Mouse (Mus musculus): ENCODE results near the gene Fbxw8.

Fbxw8 gene

DNA sequence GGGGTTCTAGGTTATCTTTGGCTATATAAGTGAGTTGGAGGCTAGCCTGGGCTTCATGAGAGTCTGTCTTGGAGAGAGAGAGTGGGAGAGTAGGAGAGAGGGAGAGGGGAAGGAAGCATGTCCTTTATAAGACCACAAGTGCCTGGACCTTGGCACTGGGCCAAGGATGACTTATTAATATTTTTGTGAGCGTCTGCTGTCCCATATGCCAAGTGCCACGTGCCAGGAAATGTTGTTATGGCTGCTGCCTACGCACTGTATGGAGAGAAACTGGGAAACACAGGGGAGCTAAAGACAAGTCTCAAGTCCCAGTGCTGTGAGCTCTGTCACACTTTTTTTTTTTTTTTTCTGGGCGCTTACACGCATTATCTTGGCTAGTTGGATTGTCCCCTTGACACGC, 112.7 kb downstream of the Fbxw8 start:
- DNase-seq (ENCODE audit: low spot score) = no peak

DNA sequence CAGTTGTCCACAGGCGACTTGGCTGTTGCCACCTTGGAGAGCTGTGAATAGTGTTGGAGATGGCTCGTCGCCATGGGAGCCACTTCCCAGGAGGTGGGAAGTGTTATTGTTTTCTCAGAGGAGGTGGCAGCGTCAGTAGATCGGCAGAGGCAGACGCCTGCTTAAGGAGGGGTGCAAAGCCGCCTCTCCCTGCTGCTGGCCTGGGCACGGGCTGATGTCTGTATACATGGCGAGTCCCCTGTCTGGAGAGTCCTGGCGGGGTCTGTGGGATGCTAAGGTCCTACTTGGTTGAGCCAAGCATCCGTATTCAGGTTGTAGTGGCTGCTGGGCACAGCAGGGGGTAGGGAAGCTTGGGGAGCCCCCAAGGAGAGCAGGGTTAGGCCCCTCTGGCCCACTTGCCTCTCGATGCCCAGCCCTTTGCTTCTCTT, 116.0 kb downstream of the Fbxw8 start:
- DNase-seq (ENCODE audit: low spot score) = no peak

DNA sequence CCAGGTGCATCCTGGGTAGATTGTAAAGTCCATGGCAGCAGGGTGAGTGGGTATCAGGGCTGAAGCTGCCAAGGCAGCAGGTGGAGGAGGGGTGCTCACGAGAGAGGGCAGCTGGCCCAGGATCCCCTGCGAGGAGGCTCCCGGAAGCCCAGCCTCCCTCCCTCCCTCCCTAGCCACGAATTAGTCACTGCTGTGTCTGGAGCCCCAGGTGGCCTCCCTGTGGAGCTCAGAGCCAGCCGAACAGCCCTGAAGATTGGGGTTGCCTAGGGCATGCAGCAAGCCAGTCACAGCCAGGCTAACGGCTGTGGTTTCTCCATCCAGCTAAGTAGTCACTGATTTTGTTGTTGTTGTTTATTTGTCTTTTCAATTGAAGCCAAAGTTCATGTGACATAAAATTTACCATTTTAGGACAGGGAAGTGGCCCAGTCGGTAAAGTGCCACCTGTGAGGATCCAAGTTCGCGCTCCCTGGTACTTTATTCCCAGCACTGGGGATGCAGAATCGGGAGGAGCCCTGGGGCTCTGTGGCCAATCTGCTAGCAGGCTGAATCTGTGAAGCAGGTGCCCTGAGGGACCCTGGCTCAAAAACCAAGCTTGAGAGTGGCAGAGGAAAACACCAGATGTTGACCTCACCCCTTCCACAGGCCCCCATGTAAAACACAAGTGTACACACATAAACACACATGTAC, 117.3 kb downstream of the Fbxw8 start:
- DNase-seq (ENCODE audit: low spot score) = no peak

DNA sequence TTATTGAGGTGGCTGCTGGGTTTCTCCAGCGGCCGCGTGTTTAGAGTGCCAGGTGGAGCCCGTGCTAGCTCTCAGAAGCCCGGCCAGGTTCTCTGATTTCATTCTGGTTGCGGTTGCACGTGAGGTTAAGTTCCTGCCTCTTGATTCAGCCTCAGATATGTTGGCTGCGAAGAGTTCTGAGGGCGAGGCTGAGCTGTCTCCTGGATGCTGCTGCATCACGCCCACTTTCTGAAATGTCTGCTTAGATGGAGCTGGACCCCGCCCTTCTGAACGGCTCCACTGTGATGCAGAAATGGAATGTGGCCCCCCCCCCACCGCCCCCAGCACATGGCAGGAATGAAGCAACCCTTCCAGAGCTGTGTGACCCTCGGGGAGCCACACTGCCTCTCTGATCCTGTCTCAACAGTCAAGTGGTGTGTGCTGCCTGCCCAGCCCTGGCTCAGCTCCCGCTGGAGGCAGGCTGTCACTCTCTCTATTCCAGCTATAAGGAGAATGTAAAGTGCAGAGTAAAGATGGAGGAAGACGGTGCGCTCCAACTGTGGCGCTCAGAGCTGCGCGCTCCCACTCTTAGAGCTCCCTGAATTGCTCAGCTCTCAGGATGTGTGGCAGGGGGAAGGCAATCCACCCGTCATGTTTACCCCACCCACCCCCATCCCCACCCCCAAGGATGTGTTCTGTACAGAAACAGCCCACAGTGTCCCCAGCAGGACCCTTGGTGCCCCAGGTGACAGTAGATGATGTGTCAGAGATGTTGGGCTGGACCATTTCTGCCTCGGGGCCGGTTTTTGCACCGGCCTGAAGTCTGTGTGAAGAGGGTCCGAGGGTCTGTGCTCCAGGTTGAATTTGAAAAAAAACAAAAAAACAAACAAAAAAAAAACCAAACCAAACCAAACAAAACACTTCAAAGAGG, 118.1 kb downstream of the Fbxw8 start:
- no peak for DNase-seq (ENCODE audit: low spot score)

DNA sequence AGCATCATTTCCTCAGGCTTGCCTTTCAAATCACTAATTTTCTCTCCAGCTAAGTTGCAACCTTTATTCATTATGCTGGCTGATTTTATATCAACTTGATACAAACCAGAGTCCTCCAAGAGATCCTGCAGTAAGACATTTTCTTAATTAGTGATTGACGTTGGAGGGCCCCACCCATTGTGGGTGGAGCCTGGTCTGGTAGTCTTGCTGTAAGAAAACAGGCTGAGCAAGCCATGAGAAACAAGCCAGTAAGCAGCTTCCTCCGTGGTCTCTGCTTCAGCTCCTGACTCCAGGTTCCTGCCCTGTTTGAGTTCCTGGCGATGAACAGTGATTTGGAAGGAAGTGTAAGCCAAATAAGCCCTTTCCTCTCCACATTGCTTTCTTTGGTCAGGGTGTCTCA, 119.5 kb downstream of the Fbxw8 start:
- DNase-seq (ENCODE audit: low spot score) = no peak

DNA sequence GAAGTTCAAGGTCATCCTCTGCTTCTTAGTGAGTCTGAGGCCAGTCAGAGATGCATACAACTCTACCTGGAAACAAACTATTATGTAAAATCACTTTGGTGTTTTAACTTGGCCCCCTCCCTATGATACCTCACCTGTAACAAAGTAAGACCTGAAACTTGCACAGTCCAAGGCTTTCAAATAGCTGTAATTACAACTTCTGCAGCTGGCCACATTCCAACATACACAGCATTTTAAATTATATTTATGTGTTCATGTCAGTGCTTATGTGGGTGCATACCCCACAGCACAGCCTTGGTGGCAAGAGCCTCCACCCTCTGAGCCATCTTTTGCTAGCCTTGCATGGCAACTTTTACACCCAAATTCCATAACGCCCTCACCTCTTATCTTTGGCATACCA, 120.6 kb downstream of the Fbxw8 start:
- no peak for DNase-seq (ENCODE audit: low spot score)

- DNase-seq (ENCODE audit: low spot score) = no peak
Measured at GRCm38 (mm10) chr5:118033740-118034139, 121.5 kb downstream of the Fbxw8 start.

- DNase-seq (ENCODE audit: low spot score) = no peak
Measured at GRCm38 (mm10) chr5:118033328-118033727, 121.9 kb downstream of the Fbxw8 start.

DNA sequence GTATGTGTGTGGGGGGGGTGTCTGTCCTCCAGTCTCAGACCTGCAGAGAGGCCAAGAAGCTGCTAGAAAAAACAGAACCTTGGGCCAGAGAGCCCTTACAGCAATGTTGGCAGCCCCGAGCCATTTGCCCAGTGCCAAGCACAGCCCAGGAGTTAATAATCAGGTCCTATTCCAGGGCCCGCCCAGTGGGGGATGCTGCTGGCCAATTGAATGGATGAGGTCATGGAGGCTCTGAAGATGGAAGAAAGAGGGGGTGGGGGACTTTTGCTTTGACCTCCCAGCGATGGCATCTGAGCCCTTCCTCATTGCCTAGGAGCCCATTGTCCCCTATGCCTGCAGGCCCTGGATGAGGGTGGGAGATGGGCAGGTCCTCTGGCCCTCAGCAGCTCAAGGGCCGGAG, 123.8 kb downstream of the Fbxw8 start:
- DNase-seq (ENCODE audit: low spot score) = no peak

DNA sequence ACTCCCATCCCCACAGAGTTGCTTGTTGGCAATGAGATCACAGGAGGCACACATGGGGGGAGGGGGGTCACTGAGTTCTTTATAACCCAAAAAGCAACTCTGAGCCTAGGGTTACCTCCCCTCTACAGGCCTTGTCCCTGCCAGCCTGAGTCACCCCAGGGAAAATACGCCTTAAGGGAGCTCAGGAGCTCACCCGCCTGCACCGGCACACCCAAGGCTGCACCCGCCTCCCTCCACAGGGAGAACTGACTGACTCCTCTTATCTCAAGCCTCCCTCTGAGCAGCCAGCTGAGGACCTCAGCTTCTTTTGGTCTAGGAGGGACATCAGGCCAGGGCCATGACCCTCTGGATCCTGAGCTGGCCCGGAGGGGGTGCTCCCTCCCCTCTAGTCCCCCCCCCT, 124.2 kb downstream of the Fbxw8 start:
- DNase-seq (ENCODE audit: low spot score) = no peak

- DNase-seq (ENCODE audit: low spot score) = no peak
Measured at GRCm38 (mm10) chr5:118030022-118030675, 125.1 kb downstream of the Fbxw8 start.

- no peak for DNase-seq (ENCODE audit: low spot score)
Measured at GRCm38 (mm10) chr5:118029420-118029819, 125.8 kb downstream of the Fbxw8 start.

DNA sequence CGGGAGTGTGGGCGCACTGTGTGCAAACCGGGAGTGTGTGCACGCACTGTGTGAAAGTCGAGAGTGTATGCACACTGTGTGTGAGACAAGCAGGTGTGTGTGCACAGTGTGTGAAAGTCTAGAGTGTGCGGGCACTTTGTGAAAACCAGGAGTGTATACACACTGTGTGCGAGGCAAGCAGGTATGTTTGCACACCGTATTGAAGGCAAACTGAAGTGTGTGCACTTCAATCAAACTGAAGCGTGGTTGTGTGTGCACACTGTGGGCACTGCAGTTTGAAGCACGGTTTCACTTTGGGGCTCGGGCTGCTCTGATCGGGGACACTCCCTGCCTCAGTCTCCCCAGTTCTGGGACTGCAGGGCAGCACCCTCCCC, 126.2 kb downstream of the Fbxw8 start:
- no peak for DNase-seq (ENCODE audit: low spot score)

- DNase-seq (ENCODE audit: low spot score) = no peak
Measured at GRCm38 (mm10) chr5:118028191-118029034, 126.9 kb downstream of the Fbxw8 start.

DNA sequence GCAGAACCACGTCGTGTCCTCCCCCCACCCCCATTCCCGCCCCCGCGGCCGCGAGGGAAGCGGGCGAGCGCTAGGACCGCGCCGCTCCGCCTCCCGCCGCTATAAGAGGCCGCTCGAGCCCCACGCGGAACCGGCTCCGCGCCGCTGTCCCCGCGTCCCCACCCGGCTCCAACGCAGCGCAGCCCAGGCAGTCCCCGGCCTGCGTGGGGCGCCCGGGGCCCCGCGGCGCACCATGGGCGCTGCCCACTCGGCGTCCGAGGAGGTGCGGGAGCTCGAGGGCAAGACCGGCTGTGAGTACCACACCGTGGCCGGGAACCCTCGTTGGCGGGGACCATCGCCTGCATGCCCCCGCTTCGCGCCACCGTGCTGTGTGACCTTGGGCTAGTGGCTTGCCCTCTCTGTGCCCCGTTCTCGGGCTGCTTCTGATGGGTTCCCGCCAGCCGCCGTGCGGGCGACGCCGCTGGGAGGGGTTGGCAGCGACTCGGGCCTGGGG, 127.5 kb downstream of the Fbxw8 start, which contains the start of gene Tesc:
TSS of gene Tesc (plus strand) at position 46 of the 493 bp plus-strand sequence.
- DNase-seq (ENCODE audit: low spot score) = no peak

DNA sequence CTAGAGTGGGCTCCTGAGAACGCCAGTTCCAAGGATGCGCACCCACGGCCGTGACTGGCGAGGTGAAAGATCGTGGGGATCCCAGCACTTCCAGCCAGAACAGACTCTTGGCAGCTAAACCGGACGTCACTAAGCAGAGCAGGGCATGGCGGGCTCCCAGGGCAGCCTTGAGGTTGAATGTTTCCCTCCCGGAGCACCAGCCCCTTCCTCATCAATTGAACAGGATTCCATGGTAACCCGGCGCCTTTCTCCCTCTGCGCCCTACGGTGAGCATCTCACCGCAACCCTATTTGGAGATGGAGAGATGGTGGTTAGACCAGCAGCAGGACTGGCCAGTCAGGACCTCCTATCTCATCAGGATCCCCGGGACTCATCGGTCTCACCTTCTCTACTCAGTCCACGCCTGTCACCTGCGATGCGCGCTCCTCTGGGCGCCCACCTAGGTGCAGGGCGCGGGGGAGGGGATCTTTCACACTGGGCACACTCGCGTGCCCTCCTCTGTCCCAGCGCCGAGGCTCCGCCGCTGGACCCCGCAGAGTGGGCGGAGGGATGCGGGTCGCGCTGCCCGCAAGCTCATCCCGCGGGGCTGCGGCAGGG, 128.1 kb downstream of the Fbxw8 start:
- DNase-seq (ENCODE audit: low spot score) = no peak

- DNase-seq (ENCODE audit: low spot score) = no peak
Measured at GRCm38 (mm10) chr5:118026343-118026742, 128.9 kb downstream of the Fbxw8 start.

DNA sequence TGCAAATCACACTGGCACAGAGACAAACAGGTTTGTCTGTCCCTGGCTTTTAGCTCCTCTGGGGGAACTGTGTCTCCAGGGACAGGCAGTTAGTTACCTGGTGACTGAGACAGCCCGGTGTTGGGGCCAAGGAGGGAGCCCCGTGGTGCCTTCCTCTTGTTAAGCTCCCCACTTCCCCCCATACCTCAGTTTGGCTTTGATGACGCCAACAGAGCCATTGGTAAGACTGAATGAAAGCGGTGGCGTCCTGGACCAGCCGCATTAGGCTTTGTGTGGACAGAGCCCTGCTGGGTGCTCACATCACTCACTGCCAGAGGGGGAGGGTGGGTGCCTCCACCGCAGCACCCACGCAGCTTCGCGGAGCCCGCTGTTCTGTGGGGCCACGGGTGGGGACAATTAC, 129.4 kb downstream of the Fbxw8 start:
- DNase-seq (ENCODE audit: low spot score) = no peak

DNA sequence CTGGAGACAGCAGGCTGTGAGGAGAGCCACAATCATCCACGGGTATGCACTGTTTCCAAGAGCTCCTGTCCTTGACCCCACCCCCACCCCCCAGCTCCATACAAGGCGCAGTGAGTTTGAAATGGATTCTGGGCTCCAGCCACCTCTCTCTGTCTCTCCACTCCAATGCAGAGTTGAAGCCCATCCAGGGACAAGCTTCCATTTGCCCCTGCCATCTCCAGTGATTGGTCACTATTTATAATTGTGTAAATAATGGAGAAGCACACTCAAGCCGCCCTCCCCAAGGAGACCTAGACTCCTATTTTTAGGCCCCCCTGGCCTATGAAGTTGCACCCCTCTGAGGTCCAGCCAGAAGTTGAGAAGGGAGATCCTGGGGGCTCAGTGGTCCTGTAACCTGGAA, 132.2 kb downstream of the Fbxw8 start:
- no peak for DNase-seq (ENCODE audit: low spot score)

DNA sequence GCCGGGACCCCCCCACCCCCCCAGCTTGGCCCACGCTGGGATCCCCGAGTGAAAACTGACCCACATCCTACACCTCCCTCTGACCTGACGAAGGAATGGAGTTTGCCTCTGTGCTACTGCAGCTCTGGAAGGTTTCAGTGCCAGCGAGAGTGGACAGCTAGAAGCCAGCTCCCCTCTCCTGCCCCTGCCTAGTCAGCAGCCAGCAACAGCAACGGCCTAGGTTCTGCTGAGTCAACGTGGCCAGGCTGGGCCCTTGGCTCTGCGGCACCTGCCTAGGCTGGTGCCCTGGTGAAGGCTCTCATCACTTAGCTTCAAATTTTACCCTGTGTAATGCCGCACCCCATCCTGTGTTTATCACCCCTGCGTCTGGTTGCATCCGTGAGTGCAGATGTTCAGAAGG, 135.4 kb downstream of the Fbxw8 start:
- no peak for DNase-seq (ENCODE audit: low spot score)

DNA sequence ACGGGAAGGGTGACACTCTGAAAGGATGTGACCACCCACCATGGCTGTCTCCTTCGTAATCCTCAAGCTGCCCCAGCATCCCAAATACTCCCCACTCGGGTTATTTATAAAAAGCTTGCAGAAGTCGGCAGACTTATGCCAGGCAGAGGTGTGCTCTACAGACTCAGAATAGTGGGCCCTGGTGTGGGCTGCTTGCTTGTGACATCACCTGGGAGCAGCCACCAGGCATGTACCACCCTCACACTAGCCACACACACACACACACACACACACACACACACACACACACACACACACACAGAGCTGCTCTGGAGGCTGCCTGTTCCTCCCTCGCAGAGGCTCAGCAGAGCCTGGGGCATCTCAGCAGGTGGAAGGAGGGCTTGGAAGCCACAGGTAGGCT, 137.7 kb downstream of the Fbxw8 start:
- no peak for DNase-seq (ENCODE audit: low spot score)
